Mouse (Mus musculus) thymus, adult 2 months (tissue): ENCODE measurements around the gene Vmn1r236.

Experiments used
- CTCF ChIP-seq: fragments of 200-500 bp; IDR thresholded peaks from 2 replicates; pipeline ENCODE4 v1.5.1; 2012; ENCODE audit warnings: mild to moderate bottlenecking, control low read depth, low read length, moderate library complexity, borderline replicate concordance; ENCODE audit not compliant: control insufficient read depth, poor library complexity, insufficient read depth; ENCODE audit errors: extremely low read depth
- POLR2A ChIP-seq: fragments of 200-500 bp; IDR thresholded peaks from 2 replicates; pipeline ENCODE4 v1.6.1; 2012; ENCODE audit warnings: mild to moderate bottlenecking, low read length, control low read depth, moderate library complexity; ENCODE audit not compliant: control insufficient read depth, poor library complexity, insufficient read depth; ENCODE audit errors: extremely low read depth

DNA sequence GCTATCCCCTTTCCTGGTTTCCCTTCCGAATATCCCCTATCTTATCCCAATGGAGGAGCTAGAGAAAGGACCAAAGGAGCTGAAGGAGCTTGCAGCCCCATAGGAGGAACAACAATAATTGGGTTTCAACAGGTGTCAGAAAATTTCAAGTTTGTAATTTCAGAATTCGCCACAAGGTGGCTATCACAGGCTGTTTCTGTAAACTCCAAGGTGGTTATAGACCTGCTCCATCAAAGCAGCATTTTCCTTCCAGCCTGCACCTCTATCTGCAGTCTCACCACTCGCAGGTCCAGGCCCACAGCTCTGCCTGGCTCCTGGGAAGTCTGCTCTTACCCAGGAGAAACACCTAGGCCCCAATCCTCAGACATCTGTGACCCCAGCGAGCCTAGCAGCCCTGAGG, 10.6 kb upstream of the Vmn1r236 start:
- TF ChIP-seq CTCF (no peak), POLR2A (no peak)
